Mouse (Mus musculus) cerebellum, adult 2 months (tissue): ENCODE data around the gene Pid1.

Experiments used
- CTCF ChIP-seq: fragments of 200-500 bp; IDR thresholded peaks from 2 replicates; pipeline ENCODE4 v1.5.1; 2011; ENCODE audit warnings: low read depth, mild to moderate bottlenecking, control low read depth, low read length, moderate library complexity, borderline replicate concordance; ENCODE audit not compliant: insufficient read depth
- POLR2A ChIP-seq: fragments of 200-500 bp; IDR thresholded peaks from 2 replicates; pipeline ENCODE4 v1.6.1; 2011; ENCODE audit warnings: low read length, control low read depth, borderline replicate concordance; ENCODE audit not compliant: insufficient read depth

- no peak for TF ChIP-seq CTCF
- TF ChIP-seq POLR2A = no peak
Observed at GRCm38 (mm10) chr1:84380895-84381294, 16.9 kb upstream of the Pid1 start.
